Mouse (Mus musculus) spleen, postnatal 36 days (tissue): ENCODE results near the gene Plekhg3.

Source experiments
- DNase-seq, 2 experiments: peaks; one replicate each; pipeline ENCODE4 v3.0.0; 2022; ENCODE audit warnings: low spot score in 2 of 2, mixed read lengths in 1 of 2

Plekhg3 gene

DNA sequence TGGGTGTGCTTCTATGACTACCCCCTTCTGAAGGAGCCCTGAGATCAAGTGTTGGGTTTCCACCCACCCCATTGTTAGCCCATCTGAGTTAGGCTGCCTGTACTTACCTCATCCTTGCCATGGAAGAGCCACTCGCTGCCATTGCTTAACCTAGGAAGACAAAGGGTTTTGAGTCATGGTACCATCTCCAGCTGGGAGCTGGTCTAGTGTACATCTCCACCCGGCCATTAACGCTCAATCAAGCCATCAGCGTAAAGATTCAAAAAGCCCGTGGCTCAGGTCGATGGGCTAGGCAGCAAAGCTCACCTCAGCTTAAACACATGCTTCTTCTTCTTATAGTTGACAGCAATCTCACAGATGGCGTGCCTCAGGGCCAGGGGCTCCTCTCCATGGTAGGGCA, 52.8 kb downstream of the Plekhg3 start:
- no peak for DNase-seq

DNA sequence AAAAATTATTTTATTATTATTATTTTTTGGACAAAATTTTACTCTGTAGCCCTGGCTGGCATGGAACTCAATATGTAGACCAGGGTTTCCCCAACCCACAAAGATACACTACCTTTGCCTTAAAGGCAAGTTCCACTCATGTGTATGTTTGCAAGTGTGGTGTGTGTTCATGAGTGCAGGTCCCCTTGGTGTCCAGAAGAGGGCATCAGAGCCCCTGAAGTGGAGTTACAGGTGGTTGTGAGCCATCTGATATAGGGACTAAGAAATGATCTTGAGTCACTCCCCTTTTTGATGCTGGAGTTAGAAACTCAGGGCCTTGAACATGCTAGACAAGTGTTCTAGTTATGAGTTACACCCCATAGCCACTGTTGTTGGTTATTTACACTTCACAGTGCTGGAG, 54.3 kb downstream of the Plekhg3 start:
- no peak for DNase-seq

DNA sequence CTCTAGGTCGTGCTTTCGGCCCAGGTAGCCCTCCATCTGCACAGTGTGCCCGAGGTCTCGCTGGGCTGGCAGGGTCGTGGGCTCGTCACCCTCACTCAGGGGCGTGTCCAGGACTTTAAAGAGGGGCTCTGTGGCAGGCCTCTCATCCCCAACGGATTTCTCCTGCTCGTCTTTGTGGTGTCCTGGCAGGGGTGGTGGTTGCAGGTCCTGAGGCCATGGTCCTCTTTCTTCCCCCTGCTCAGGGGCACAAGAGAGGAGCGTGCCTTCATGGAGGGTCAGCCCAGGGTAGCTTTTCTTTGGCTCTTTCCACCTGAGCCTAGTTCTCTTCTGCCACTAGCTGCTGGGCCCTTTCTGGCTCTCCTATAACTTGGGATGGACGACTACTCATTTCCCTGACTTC, 56.7 kb downstream of the Plekhg3 start:
- no peak for DNase-seq

DNA sequence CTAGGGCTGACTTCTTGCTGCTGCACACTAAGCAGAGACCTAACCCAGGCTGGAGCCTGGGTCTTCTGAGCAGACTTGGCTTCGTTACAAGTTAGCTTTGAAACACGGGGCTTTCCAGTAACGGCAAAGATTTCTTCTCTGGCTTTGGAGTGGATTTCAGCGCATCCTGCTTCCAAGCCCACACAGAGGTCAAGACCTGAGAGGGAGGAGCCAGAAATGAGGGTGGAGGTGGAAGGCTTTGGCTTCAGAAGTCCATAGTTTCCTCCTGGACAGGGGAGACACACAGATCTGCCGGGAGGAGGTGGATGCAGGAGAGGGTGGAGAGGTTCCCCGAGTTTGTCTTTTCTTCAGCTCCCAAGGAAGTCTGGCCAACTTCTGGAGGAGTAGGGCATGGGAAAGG, 58.8 kb downstream of the Plekhg3 start:
- DNase-seq, result no peak

DNA sequence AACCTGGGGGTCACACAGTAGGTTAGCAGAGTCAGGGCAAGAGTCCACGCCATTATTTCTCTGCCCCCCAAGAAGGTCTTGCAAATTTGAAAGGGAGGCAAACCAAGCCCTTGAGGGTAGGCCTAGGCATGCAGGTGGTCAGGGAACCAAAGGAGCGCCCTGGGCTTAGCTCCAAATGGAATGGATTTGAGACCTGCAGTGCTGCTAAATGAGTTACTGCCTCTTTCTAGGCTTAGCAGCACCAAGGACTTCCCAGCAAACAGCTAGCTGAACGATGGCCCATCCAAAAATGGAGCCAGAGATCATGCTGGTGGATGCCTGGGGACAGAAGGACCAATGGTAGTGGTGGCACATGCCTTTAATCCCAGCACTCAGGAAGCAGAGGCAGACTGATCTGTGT, 60.3 kb downstream of the Plekhg3 start:
- DNase-seq, result no peak

DNA sequence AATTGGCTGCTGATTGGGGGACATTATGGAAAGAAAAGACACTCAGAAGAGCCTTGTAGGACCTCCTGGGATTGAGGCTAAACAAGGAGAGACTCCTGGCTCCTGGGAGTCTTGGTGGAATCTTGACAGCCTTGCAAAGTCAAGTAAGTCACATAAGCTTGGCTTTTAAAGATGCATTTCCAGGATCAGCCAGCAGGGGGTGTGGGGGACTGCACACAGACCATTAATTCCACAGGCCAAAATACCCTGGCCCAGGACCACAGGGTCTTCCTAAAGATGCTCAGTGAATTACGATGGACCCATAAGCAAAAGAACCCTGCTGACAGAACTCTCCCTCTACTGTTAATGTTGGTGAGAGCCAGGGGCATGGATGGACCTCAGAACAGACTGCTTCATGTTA, 61.5 kb downstream of the Plekhg3 start:
- peak in 1 of 2 experiments; percentile 33 for DNase-seq

DNA sequence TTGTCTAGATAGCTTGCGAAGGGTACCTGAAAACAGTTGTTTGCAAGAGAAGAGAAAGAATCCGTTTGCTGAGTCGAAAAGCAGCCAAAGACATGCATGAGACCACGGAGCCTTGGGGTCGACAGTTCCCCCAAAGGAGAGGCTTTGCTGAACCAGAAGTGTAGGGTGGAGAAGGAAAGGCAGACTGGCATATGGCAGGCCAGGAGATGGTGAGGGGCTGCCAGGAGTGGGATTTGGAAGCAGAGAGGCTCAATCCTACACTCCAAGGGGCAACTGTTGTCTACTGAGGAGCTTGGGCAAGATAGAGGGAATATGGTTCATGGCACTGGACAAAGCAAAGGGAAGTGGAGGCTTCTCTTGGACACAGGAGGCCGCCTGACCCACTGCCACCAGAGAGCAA, 62.6 kb downstream of the Plekhg3 start:
- no peak for DNase-seq

DNA sequence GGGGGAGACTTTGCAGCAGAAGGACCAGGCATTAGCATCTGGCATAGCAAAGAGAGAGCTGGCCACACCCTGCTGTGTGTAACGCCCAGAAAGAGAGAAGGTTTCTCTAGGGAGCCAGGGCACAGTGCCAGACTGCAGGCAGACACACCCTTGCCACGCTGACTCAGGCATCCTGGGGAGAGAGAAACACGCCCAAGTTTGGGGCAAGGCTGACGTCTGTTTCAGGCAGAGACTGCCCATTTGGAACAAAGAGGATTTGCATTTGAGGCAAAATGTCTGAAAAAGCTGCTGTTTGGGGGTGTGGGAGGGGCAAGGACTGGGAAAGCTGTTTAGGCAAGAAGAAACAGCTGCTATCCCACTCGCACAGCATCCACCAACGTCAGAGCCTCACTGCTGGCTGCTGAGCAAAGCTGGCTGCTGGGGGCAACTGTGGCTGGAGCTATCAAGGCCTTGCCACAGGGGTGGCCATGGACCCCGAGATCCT, 63.2 kb downstream of the Plekhg3 start:
- DNase-seq, result peak; percentile 79 to 87

DNA sequence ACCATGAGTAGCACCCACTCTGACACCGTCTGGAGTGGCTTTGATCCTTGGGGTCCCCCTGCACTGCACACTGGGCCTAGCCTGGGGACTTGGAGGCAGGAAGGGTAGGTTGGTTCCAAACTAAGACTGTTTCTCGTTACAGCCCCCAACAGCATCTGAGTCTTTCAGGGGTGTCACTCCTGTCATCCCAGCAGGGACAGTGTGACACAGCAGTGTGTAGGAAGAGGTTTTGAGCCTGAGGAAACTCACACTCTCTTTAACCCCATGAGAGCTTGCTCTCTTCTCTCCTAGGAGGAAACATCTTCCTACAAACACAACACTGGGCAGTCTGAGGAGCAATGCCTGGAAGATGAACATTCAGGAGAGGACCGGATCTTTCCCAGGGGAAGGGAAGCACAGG, 63.9 kb downstream of the Plekhg3 start:
- DNase-seq, result no peak

DNA sequence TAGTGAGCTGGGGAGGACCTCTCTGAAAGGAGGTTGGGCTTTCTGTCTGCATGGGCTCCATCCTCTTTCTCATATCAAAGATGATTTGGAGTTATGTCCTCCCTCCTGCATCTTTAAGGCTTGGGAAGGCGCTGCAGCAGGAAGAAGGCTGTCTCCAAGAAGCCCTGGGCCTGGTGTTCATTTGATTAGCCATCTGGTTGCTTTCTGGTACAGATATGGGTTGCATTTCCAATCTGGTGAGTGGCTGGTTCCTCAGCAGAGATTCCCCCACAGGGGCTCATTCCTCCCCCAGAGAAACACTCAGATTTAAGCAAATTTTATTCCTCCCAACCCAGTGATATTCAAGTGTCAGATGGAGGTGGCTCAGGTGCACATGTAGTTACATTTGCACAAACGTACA, 65.1 kb downstream of the Plekhg3 start:
- DNase-seq, result no peak

DNA sequence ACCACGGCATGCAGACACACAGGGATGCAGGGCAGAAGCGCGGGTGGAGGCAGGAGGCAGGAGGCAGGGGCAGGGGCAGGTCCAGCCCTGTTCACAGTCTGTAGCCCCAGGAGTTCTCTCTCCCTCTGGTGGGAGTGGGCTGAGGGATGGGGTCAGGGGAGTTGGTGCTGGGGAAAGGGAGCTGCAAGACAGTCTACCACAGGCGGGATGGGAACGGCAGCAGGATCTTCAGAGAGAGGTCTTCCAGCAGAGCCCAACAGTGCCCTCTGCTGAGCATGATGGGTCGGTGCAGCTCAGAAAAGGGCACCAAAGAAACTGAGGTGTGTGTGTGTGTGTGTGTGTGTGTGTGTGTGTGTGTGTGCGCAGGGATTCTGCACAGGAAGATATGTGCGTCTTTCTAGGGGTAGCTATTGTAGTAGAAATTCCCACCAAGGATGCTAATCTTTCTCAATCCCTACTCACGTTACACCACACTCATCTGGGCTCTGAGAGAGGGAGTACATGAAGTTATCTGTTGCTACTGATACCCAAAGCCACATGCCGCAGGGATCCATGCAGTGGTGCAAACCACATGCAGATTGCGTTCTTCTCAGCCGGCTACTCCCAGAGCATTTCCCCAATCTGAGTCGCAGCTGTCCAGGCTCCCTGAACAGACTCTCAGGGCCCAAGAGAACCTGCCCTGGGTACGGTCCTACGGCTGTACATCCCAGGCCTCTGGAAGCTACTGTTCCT, 65.8 kb downstream of the Plekhg3 start:
- peak; percentile 53 for DNase-seq

DNA sequence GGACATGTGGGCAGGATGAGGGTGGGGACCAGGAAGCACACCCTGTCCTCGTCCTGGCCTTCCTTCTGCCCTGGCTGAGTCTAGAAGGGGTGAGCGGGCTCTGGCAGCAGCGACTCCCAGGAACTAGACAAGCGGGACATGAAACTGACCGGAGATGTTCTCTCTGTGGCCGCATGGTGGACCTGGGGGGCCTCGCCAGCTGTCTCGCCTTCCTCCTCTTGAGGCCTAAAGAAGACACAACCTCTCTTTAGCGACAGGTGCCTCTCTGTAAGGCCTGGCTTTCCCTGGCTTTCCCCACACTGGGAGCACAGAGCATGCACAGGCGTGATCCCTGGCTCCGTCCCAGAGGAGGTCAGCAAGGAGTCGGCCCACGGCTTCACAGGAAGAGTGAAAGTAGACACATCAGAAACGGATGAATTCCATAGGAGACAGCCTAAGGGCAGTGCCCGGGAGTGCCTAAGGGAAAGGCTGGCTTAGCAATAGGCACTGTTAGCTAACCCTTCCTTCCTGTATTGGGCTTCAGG, 66.9 kb downstream of the Plekhg3 start:
- DNase-seq, result no peak

DNA sequence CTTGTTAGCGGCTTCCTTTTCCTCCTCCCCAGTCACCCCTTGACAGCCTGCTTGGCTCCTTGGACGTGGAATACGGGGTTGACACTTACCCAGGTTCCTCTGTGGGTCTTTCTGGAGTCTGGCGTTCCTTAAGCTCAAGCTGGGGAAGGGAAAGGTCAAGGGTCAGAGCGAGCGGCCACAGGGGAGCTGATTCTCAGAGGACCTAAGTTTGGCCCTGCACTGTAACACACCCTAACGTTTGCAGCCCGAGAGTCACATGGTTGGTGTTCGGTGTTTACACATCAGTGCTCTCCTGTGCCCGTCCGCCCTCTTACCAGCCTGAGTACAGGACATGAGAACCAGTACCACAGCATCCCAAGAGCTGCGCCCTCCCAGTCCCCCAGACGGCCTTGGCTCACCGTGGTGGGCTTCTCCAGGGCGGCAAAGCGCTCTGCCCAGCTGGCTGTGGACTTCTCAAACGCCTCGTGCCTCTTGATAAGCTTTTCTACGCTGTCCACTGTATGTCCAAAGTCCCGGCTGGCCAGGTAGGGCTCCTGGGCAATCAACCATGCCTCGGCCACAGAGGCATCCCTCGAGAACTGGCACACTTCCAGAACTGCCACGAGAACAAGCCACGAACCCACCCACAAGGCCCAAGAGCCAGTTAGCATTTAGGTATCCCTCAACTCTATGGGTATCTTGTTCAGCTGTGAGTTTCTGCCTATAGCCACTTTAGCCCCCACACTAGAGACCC, 67.7 kb downstream of the Plekhg3 start:
- DNase-seq, result no peak

DNA sequence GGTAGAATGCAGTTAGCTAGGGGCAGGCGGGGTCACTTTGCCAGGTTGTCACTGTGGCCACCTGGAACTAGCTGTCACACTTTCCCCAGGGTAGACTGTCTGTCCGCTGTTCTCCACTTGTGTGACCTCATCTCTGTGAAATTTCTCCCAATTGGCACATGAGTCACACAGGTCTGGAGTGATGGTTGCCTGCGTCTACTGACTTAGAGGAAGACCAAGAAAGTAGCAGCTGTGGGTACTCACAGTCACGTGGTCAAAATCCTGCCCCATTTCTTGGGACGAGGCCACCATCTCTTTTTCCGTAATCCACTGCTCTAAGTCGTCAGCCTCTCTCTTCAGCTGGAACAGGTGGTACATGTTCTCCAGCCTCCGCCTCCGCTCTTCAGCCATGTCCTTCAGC, 73.1 kb downstream of the Plekhg3 start:
- no peak for DNase-seq

DNA sequence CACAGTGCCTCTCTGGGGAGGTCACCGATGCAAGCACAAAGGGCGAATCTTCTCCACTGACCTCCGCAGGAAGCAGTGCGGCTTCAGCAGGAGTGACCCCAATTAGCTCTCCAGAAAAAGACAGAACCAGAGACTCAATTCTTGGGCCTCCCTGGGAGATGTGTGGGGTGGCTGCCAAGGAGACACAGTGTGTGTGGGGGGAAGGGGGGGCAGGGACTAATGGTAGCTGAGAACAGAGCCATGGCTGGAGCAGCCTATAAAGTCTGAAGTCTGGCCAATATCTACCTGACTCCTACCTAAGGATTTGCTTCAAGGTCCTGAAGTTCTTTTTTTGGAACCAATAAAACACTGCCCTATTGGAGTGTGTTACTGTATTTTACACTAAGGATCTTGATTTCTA, 73.9 kb downstream of the Plekhg3 start:
- no peak for DNase-seq

DNA sequence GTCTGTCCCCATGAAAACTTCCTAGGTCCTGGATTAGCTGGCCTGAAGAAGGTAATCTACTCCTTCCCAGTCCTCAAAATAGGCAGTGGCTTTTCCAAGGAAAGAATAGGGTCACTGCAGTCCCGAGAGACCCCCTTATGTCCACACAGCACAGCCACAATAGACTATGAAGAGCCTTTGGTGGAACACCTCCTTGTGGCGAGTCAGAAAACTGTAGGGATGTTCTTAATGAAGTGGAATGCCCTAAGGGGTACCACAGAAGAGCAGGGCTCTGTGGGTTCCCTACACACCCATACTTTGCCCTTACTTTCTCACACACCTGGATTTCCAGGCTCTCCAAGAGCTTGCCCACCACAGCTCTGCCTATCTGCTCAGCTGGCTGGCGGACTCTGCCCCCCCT, 75.1 kb downstream of the Plekhg3 start:
- no peak for DNase-seq

DNA sequence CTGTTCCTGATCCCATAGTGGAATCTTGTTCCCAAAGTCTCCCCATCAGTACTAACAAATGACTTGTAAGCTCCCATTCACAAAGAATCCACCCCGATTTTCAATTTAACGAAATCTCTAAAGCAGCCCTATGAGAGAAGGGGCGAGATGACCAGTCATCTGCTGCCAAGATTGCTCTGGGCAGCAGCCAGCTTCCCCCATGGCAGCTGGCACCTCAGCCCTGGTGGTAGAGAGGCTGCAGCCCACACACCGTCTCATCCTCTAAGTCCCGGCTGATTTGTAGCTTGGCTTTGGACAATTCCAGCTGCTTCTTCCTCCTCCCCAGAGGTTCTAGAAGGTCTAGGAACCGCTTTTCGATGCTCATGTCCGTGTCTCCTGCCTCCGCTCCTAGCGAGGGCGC, 77.5 kb downstream of the Plekhg3 start:
- DNase-seq, result no peak

DNA sequence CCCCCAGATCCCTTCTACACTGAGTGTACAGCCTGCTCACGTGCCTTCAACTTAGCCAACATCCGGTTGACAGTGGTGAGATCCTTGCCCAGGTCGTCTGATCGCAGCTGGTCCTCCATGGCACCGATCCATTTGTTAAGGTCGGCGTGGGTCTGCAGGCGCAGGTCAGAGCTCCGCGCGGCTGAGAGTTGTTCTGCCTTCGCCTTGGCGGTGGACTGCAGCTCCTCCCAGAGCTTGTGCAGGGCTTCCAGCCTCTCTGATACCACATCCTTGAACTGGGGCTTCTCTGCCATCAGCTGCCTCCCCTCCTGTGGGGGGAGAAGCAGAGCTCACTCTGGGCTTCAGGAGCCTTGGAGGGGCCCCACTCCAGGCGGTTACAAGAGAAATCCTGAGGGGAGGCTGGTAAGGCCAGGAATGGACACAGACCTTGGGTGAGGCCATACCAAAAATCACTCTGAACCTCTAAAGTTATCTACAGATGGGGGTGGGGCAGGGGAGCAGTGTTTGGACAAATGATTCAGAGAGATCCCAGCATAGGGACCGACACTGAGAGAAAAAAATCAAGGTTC, 78.4 kb downstream of the Plekhg3 start:
- DNase-seq, result no peak

DNA sequence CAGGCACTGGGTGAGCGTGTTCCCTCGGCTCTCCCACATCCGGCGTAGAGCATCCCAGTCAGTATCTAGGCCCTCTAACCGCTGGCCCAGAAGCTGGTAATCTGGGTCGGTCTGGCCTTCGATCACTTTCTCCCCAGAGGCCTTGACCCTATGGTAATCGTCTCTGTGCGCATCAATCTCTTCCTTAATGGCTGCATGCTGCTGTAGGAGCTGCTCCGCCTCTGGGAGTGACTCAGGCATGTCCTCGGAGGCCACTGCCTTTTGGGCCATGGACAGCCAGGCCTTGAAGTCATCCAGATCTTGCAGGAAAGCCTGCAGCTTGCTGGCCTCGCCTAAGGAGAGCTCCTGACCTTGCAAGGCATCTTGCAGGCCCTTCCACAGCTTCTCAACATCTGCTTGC, 81.9 kb downstream of the Plekhg3 start:
- DNase-seq, result no peak

DNA sequence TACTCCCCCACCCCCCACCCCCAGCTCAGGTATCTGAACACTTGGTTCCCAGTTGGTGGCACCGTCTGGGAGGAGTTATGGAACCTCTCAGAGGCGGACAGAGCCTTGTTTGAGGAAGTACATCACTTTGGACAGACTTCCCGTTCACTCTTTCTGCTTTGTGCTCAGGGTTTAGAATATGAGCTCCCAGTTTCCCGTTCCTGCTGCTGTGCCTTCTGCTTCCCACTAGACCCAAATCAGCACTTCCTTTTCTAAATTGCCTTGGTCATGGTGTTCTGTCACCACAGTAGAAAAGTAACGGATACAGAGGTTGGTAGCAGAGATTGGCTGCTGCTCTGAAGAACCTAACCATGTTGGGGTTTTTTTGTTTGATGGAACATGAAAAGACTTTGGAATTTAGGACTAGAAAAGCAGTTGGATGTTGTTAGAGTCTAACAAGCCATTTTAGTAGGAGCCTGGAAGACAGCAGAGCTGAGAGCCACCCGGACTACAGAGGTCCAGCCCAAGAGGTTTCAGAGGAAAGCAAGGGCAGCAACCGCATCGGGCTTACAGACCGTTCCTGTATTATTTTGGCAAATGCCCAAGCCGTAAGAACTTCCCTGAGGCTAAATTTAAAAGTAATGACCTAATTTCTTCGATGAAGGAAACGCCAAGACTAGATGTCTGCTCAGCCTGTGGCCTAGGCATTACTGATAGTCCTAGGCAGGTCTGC, 84.3 kb downstream of the Plekhg3 start:
- DNase-seq, result no peak

DNA sequence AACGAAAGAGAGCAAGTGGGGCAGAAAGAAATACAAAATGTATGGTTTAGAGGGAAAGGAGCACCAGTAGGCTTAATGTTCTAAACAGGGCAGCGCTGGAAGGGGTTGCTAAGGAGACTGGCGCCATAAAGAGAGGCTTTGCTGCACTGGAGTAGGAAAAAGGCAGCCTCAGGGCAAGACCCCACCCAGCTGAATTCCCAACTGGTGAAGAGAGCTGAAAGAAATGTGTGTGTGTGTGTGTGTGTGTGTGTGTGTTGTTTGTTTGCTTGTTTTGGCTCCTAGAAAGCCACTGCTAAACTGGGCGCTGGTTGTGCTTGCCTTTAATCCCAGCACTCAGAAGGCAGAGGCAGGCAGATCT, 84.9 kb downstream of the Plekhg3 start:
- no peak for DNase-seq

DNA sequence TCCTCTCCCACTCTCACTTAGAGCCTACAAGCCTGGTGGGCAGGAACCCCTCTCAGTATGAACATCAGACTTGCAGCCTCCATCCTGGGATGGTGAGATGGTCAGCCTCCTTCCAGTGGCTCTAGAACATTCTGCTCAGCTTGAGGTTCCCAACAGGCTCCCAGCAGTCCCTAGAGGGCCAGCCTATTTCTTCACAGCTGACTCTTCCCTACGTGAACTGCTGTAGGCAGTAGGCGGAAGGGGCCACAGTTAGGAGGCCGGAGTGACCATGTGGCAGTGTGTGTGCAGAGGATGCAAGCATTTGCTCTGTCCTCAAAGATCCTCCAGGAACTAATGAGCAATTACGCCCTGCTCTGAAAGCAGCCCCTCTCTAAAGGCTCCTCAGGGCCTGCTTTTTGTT, 87.5 kb downstream of the Plekhg3 start:
- DNase-seq, result no peak
